Mouse (Mus musculus) cortical plate, adult 2 months (tissue): ENCODE data around the gene Eif5a. TPM values are rescaled to one million over a fixed set of nuclear protein-coding genes. Genes with fewer than 3 reads are reported as not detected.

Experiments
- H3K27ac ChIP-seq: fragments of 200-500 bp; 2 replicates; pipeline ENCODE4 v1.5.1; 2012; ENCODE audit warnings: low read length, control low read depth, inconsistent platforms; ENCODE audit not compliant: insufficient read depth
- H3K4me1 ChIP-seq: fragments of 200-500 bp; 2 replicates; pipeline ENCODE4 v1.6.1; 2011; ENCODE audit warnings: low read length; ENCODE audit not compliant: control insufficient read depth, insufficient read depth
- H3K4me3 ChIP-seq: fragments of 200-500 bp; 2 replicates; pipeline ENCODE4 v1.5.1; 2011; ENCODE audit warnings: mild to moderate bottlenecking, low read length, control low read depth; ENCODE audit not compliant: insufficient read depth
- CTCF ChIP-seq: fragments of 200-500 bp; IDR thresholded peaks from 2 replicates; pipeline ENCODE4 v1.5.1; 2011; ENCODE audit warnings: mild to moderate bottlenecking, control low read depth, low read length; ENCODE audit not compliant: insufficient read depth; ENCODE audit errors: extremely low read depth
- POLR2A ChIP-seq: fragments of 200-500 bp; IDR thresholded peaks from 2 replicates; pipeline ENCODE4 v1.6.1; 2011; ENCODE audit warnings: mild to moderate bottlenecking, low read length, control low read depth; ENCODE audit not compliant: insufficient read depth; ENCODE audit errors: extremely low read depth
- polyA plus RNA-seq: library from polyadenylated mRNA; depleted of rRNA; stranded (reverse); fragments of >200 nt; gene quantifications from 2 replicates; pipeline ENCODE4 v1.2.3, GENCODE M21; 2012

Eif5a gene
- polyA plus RNA-seq, 1 experiment = 581 TPM

DNA sequence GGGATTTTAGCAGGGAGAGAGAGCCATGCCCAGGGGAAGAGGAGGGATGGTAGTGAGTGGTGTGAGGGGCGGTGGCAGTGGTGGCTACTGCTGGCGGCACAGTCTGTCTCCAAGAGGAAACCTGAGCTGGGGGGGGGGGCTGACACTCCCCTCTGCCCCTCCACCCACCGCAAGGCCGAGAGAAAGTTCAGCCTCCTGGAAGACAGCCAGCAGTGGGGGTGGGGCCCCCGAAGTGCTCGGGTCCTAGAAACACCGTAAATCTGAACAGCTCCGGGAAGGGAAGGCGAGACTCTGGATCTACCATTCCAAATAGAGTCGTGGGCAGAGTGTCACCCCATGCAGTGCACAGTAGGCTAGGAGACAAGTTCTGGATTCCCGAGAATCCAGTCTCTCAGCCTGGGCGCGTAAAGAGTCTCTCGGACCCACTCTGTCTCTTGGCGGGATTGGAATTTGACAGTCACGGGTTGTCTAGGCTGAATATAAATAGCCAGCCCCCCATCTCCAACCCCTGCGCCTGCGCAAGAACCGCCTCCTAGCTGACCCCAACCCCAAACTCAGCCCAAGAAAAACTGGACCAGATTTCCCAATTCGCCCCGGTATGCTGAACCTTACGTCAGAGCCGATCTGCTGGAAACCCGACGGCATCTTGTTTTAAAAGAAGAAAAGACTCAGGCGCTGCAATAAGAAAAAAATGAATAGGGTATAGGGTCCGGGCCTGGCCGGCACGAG, 25.7 kb upstream of the Eif5a start:
- no peak overlapping the region for H3K27ac ChIP-seq
- no peaks in the 10 kb centered on the region for H3K4me1 ChIP-seq
- TF ChIP-seq CTCF (no peak), POLR2A (no peak)
- H3K4me3 ChIP-seq = no peak overlapping the region

DNA sequence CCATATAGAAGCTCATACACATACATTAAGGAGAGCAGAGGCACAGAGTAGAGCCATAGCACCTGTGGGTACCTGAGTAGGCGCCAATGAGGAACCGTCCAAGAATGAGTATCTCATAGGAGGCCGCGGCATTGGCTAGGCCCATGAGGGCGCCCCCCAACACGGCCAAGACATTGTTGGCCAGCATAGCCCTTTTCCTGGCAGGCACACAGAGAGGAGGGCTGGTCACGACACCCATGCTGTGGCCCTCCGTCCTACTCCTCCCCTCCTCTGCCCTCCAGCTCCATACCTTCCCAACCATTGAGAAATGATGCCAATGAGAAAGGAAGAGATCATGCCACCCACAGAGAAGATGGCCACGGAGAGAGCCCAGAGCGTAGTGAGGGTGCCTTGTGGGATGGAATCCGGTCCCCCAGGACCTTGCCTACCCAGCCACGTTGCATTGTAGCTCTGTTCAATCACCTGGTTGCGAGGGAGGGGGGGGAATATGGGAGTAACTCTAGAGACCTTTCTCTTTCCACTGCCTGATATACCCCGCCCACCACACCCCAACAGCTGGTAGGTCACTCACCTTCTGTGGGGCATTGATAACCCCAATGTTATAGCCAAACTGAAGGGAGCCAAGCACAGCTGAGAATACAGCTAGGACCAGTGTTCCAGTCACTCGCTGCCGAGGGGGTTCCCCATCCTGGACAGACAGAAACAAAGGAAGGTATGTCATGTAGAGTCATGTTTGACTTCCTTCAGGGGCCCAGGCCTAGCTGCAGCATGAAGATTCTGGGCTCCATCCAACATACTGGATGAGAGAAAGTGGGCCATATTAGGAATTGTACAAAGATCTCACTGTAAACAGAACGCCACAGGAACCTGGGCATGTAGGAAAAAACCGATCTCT, 24.5 kb upstream of the Eif5a start:
- Histone ChIP-seq H3K27ac (no peak overlapping the region), H3K4me1 (no peaks in the 10 kb centered on the region), H3K4me3 (no peak overlapping the region)
- TF ChIP-seq CTCF (no peak), POLR2A (no peak)

DNA sequence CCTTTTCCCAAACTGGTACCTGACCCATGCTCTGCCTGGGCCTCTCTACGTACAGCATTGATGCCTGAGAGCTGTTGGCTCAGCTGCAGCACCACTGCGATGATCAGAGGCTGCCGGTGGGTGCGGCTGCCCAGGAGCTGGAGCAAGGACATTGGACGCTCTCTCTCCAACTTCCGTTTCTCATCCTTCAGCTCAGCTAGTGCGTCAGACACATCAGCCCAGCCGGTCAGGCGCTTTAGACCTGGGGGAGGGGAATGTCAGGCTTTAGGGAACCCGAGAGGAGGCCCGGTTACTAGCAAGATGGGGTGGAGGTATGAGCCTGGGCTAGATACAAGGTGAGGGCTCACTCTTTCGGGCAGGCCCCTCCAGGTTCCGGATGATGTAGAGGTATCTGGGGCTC, 23.5 kb upstream of the Eif5a start:
- Histone ChIP-seq H3K4me1 (no peaks in the 10 kb centered on the region), H3K27ac (no peak overlapping the region), H3K4me3 (no peak overlapping the region)
- TF ChIP-seq POLR2A = no peak
- TF ChIP-seq CTCF = no peak

DNA sequence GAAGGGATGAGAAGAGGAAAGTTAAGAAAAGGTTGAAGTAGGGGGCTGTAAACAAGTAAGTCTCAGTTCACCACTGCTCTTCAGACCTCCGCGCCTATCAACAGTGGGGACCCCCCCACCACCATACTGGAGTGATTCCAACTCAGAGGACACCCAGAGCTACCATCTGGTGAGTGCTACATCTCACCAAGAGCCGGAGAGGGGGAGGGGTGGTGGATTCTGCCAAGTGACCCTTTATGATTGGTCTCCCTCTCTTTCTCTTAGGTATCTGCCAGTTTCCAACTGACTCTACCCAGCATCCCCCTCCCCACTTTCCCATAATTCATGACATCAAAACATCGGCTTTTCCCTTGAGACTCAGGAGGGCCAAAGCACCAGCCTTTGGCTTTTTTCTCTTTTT, 19.2 kb upstream of the Eif5a start:
- H3K4me1 ChIP-seq = peaks cover 2% of the 10 kb centered on the region; the same call in 1 of the 2 replicates
- TF ChIP-seq CTCF (no peak), POLR2A (no peak)
- H3K4me3 ChIP-seq = no peak overlapping the region
- no peak overlapping the region for H3K27ac ChIP-seq

DNA sequence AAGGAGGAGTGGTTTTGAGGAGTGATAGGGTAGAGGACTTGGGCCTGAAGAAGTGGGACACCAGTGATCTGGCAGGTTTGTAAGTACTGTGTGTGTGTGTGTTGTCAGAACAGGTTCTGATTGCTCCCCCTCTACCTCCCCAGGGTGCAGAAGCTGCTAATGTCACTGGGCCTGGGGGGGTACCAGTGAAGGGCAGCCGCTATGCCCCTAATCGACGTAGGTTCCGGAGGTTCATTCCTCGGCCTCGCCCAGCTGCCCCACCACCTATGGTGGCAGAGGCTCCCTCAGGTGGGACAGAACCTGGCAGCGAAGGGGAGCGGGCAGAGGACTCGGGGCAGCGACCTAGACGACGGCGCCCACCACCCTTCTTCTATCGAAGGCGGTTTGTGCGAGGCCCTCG, 18.0 kb upstream of the Eif5a start:
- Histone ChIP-seq H3K27ac (no peak overlapping the region), H3K4me3 (no peak overlapping the region), H3K4me1 (peaks cover 2% of the 10 kb centered on the region; the same call in 1 of the 2 replicates)
- TF ChIP-seq POLR2A = no peak
- no peak for TF ChIP-seq CTCF

DNA sequence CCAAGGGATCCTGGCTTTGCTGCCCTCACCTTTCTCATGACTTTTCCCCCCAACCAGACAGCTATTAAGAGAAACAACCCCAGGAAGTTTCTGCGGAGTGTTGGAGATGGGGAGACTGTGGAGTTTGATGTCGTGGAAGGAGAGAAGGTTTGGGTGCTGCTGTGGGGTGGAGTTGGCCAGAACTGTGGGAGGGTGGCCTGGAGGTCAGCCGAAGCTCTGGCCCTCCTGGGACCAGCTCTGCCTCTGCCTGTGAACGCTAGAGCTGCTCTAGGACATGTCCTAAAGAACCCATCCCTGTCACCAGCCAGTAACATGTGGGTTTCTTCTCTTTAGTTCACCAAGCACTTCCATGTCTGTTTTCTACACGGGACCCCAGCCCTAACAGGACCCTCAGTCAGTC, 17.4 kb upstream of the Eif5a start:
- H3K4me3 ChIP-seq = no peak overlapping the region
- H3K27ac ChIP-seq = no peak overlapping the region
- H3K4me1 ChIP-seq = peaks cover 2% of the 10 kb centered on the region; the same call in 1 of the 2 replicates
- no peak for TF ChIP-seq POLR2A
- TF ChIP-seq CTCF = no peak

DNA sequence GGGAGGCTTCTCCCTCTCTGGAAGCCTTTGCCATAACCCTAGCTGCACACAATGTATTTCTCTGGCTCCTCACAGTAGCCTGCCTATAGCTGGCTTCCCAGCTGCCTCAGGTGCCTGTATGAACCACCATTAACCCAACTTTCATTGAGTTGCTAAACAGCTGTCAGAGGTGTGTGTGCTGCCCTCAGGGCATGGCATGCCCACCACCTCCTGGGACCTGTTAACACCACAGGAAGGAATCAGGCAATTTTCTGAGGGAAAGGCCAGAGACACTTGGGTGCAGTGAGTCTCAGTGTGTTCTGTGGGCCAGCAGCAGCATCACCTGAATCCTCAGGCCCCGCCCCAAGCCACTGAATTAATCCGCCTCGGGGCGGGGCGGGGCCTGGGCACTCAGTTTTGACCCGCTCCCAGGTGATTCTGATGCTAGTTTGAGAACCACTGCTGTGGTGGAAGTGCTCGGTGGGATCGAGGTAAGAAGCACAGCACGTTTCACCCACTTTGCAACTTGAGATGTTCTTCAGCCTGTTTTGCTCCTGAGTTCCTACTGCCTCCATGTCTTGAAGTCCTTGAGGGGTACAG, 16.7 kb upstream of the Eif5a start:
- Histone ChIP-seq H3K4me3 (no peak overlapping the region), H3K27ac (no peak overlapping the region), H3K4me1 (peaks cover 2% of the 10 kb centered on the region; the same call in 1 of the 2 replicates)
- no peak for TF ChIP-seq CTCF
- TF ChIP-seq POLR2A = no peak

DNA sequence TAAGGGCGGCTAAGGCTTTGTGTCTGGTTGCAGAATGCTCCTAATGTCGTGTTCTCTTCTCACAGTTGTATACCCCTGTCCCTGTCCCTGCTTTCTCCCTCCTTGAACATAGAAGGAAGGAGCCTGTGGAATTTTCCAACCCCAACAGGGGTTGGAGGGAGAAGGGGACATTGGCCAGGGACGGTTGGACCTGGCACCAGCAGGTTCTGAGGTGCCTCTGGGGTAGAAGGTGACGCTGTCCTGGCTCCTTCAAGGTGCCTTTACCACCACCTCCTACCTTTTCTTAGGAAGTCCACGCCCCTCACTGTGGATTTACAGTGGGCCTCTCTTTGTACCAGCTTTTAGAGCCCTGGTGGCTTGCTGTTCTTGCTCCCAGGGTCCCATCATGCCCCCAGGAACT, 16.1 kb upstream of the Eif5a start:
- no peak for TF ChIP-seq POLR2A
- TF ChIP-seq CTCF = no peak
- Histone ChIP-seq H3K4me1 (peaks cover 2% of the 10 kb centered on the region; the same call in 1 of the 2 replicates), H3K4me3 (no peak overlapping the region), H3K27ac (no peak overlapping the region)

DNA sequence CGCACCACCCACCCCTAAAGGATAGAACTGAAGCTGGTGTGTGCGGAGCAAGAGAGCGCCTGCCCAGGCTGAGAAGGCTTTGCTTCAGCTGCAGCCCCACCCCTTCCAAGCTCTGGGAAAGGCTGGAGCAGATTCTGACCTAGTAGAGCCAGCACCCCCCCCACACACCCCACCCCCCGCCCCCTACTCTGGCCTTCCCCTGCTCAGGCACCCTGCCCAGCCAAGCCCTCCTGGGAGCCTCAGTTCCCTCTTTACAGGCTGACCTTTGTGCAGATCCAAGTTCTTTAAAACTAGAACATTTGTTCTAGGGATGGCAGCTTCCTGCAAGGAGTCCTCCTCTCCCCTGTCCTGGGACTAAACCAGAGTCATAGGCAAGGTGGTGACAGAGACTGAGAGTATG, 15.6 kb upstream of the Eif5a start:
- Histone ChIP-seq H3K27ac (no peak overlapping the region), H3K4me3 (no peak overlapping the region), H3K4me1 (peaks cover 2% of the 10 kb centered on the region; the same call in 1 of the 2 replicates)
- no peak for TF ChIP-seq POLR2A
- no peak for TF ChIP-seq CTCF
